Mouse (Mus musculus) liver, embryonic 14.5 days (tissue): Measurements from ENCODE around the gene Ube4b.

ENCODE experiments used
- CTCF ChIP-seq: IDR thresholded peaks from 2 replicates; pipeline ENCODE4 v1.5.1; 2016; ENCODE audit warnings: antibody characterized with exemption, low read depth, control low read depth
- EP300 ChIP-seq: IDR thresholded peaks from 2 replicates; pipeline ENCODE4 v1.6.1; 2016; ENCODE audit warnings: antibody characterized with exemption, low read depth

DNA sequence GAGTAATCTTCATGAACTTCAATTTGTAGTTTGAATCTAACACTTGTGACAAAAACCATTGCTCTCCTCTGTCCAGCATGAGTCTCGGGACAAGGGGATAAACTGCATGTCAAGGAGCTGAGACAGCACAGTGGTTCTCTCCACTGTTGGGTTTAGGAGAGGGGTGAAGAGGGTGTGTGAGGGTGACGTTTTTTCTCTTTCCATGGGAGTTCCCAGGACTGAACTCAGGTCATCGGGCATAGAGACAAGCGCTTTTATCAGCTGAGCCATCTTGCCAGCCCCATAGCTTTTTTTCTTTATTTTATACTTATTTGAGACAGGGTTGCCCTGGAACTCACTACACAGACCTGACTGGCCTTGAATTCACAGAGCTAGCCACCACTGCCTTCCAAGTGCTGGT lies 32.3 kb downstream of the Ube4b start:
- no peak for TF ChIP-seq CTCF
- no peak for TF ChIP-seq EP300
